Mouse (Mus musculus) lung, adult 2 months (tissue): ENCODE measurements around the gene Otub1.

ENCODE experiments used
- CTCF ChIP-seq: fragments of 200-500 bp; IDR thresholded peaks from 2 replicates; pipeline ENCODE4 v1.5.1; 2011; ENCODE audit warnings: mild to moderate bottlenecking, low read length, control low read depth; ENCODE audit not compliant: insufficient read depth
- POLR2A ChIP-seq: fragments of 200-500 bp; IDR thresholded peaks from 2 replicates; pipeline ENCODE4 v1.6.1; 2011; ENCODE audit warnings: low read depth, mild to moderate bottlenecking, control low read depth, low read length, borderline replicate concordance; ENCODE audit errors: extremely low read depth

- no peak for TF ChIP-seq POLR2A
- TF ChIP-seq CTCF: no peak
These were observed 41.2 kb downstream of the Otub1 start for GRCm38 (mm10) chr19:7164820-7165323.
